Mouse (Mus musculus) CH12.LX (cell line): ENCODE results near the gene Bach2. TPM values are rescaled to one million over a fixed set of nuclear protein-coding genes. Genes with fewer than 3 reads are reported as not detected.
A peak's percentile ranks its signal among the peaks of the same experiment; 100 is the strongest.

Experiments
- DNase-seq: peaks from one replicate; pipeline ENCODE4 v3.0.0-alpha.2; 2013; ENCODE audit errors: extremely low read depth
- H3K27ac ChIP-seq: 2 replicates; pipeline ENCODE4 v1.5.1; 2012; ENCODE audit warnings: low read depth, mild to moderate bottlenecking, control low read depth, moderate library complexity; ENCODE audit not compliant: insufficient read depth
- H3K27me3 ChIP-seq: replicated peaks from 2 replicates; pipeline ENCODE3; 2012; ENCODE audit warnings: inconsistent platforms
- H3K36me3 ChIP-seq, 2 experiments: replicated peaks in 1 of 2; 2 replicates each; pipeline versions ENCODE3 to v1.6.1; 2012; ENCODE audit warnings: inconsistent platforms in 1 of 2, low read length in 1 of 2, mild to moderate bottlenecking in 1 of 2, mixed read lengths in 1 of 2, moderate library complexity in 1 of 2; ENCODE audit not compliant: control insufficient read depth in 1 of 2, insufficient read depth in 1 of 2
- H3K4me1 ChIP-seq, 2 experiments: 2 replicates each; pipeline ENCODE4 v1.6.1; 2012; ENCODE audit warnings: inconsistent platforms in 1 of 2, moderate library complexity in 1 of 2; ENCODE audit not compliant: insufficient read depth in 2 of 2, control insufficient read depth in 1 of 2
- H3K4me2 ChIP-seq: 2 replicates; pipeline ENCODE4 v1.6.1; 2012; ENCODE audit warnings: low read depth, mild to moderate bottlenecking, control low read depth; ENCODE audit not compliant: poor library complexity, insufficient read depth, severe bottlenecking
- H3K4me3 ChIP-seq, 3 experiments: fragments of 150-350 bp in 1 of 3; sonication (generic) in 1 of 3; replicated peaks in 1 of 3; 2 replicates each; pipeline versions ENCODE3 to v1.5.1; 2011 to 2012; ENCODE audit warnings: low read depth in 2 of 3, low read length in 2 of 3, mild to moderate bottlenecking in 2 of 3, moderate library complexity in 2 of 3, control low read depth in 1 of 3, improper control_type of control experiment in 1 of 3, inconsistent platforms in 1 of 3, mixed read lengths in 1 of 3; ENCODE audit not compliant: poor library complexity in 1 of 3
- H3K79me2 ChIP-seq: replicated peaks from 2 replicates; pipeline ENCODE4 v1.6.1; 2012; ENCODE audit warnings: mild to moderate bottlenecking, moderate library complexity; ENCODE audit not compliant: control insufficient read depth, poor library complexity, insufficient read depth, severe bottlenecking; ENCODE audit errors: extremely low read depth
- H3K9ac ChIP-seq: 2 replicates; pipeline ENCODE4 v1.6.1; 2012; ENCODE audit warnings: low read depth, mild to moderate bottlenecking, control low read depth, moderate library complexity; ENCODE audit not compliant: insufficient read depth
- H3K9me3 ChIP-seq: replicated peaks from 2 replicates; pipeline ENCODE3; 2012; ENCODE audit warnings: low read length, inconsistent platforms, mixed read lengths
- BHLHE40 ChIP-seq: IDR thresholded peaks from 2 replicates; pipeline ENCODE4 v1.6.1; 2011; ENCODE audit warnings: mild to moderate bottlenecking, low read depth, low read length, improper control_type of control experiment
- CHD1 ChIP-seq: IDR thresholded peaks from 2 replicates; pipeline ENCODE4 v1.6.1; 2012; ENCODE audit warnings: low read depth, low read length, improper control_type of control experiment, inconsistent platforms
- CHD2 ChIP-seq: IDR thresholded peaks from 2 replicates; pipeline ENCODE4 v1.6.1; 2011; ENCODE audit warnings: low read length, improper control_type of control experiment
- ELF1 ChIP-seq: IDR thresholded peaks from 2 replicates; pipeline ENCODE4 v1.6.1; 2014; ENCODE audit warnings: low read depth, mild to moderate bottlenecking, inconsistent platforms, low read length, improper control_type of control experiment
- EP300 ChIP-seq: IDR thresholded peaks from 2 replicates; pipeline ENCODE4 v1.6.1; 2011; ENCODE audit warnings: low read length, improper control_type of control experiment
- JUND ChIP-seq: conservative IDR thresholded peaks from 2 replicates; pipeline ENCODE4 v1.6.1; 2011; ENCODE audit warnings: low read depth, low read length, improper control_type of control experiment
- KAT2A ChIP-seq: IDR thresholded peaks from 2 replicates; pipeline ENCODE4 v1.6.1; 2012; ENCODE audit warnings: low read length, improper control_type of control experiment, inconsistent platforms; ENCODE audit not compliant: insufficient replicate concordance
- MAFK ChIP-seq: IDR thresholded peaks from 2 replicates; pipeline ENCODE4 v1.6.1; 2011; ENCODE audit warnings: low read length, improper control_type of control experiment; ENCODE audit not compliant: insufficient replicate concordance
- MXI1 ChIP-seq: IDR thresholded peaks from 2 replicates; pipeline ENCODE4 v1.6.1; 2011; ENCODE audit warnings: mild to moderate bottlenecking, low read depth, low read length, improper control_type of control experiment
- NRF1 ChIP-seq: IDR thresholded peaks from 2 replicates; pipeline ENCODE4 v1.6.1; 2014; ENCODE audit warnings: low read depth, mild to moderate bottlenecking, inconsistent platforms, low read length, improper control_type of control experiment, moderate library complexity
- POLR2AphosphoS2 ChIP-seq: IDR thresholded peaks from 2 replicates; pipeline ENCODE4 v1.6.1; 2011; ENCODE audit warnings: low read depth, low read length, improper control_type of control experiment
- RAD21 ChIP-seq: IDR thresholded peaks from 2 replicates; pipeline ENCODE4 v1.6.1; 2011; ENCODE audit warnings: low read depth, mild to moderate bottlenecking, low read length, improper control_type of control experiment, moderate library complexity
- ZKSCAN1 ChIP-seq: IDR thresholded peaks from 2 replicates; pipeline ENCODE4 v1.6.1; 2012; ENCODE audit warnings: low read depth, inconsistent platforms, low read length, improper control_type of control experiment, borderline replicate concordance
- dilution Hi-C: fragments of 300-500 bp; cut with MboI; formaldehyde crosslinking; loops from 2 replicates; pipeline ENCODE4 v1.14.3; 2020; ENCODE audit warnings: low sequenced_read_pairs; ENCODE audit not compliant: extremely low pct_unique_long_range_greater_than_20kb, extremely low pct_ligation_motif_present
- in situ Hi-C: fragments of 300-500 bp; cut with MboI; formaldehyde crosslinking; loops from 3 replicates; pipeline ENCODE4 v1.14.3; 2019; ENCODE audit warnings: low sequenced_read_pairs, low pct_ligation_motif_present, low pct_unique_long_range_greater_than_20kb, mixed read lengths
- polyA plus RNA-seq: library from polyadenylated mRNA; unstranded; fragments of >175 nt; gene quantifications from 2 replicates; pipeline ENCODE4 v1.2.1, GENCODE M21; 2012; ENCODE audit warnings: low read depth; ENCODE audit not compliant: insufficient read length
- total RNA-seq, 2 experiments: library from RNA; depleted of rRNA; stranded (reverse); fragments of 300-350 nt in 1 of 2; fragments of >200 nt in 1 of 2; gene quantifications; 2 replicates each; pipeline ENCODE4 v1.2.3; 2012 to 2014

Bach2 gene
- total and polyA plus RNA-seq, 3 experiments: 0.11 TPM; not detected in 2

DNA sequence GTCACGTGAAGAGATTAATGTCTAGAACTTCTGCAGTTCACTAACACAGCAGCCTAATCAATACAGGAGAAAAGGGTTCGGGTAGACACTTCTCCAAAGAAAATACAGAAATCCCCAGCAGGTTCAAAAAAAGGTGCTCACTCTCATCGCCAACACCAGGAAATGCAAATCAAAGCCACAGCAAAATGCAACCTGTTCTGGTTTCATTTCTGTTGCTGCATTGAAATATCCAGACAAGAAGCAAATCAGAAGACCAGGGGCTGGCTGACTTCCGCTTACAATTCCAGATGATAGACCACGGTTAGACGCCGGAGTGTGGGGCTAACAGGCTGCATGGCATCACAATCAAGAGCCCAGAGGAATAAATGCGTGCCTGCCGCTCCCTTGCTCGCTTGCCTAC is 9.3 kb upstream of the Bach2 start:
- TF ChIP-seq JUND (no peak), NRF1 (no peak), BHLHE40 (peak; percentile 69), POLR2AphosphoS2 (no peak), EP300 (no peak), MAFK (no peak), CHD2 (no peak), MXI1 (no peak), KAT2A (no peak), ELF1 (0 out of 2 replicates have a peak, but pooled peaks have one; percentile 17), CHD1 (no peak), ZKSCAN1 (no peak)
- TF ChIP-seq, all 38 proteins: peak for 2
- in situ Hi-C loops: no loop called here

DNA sequence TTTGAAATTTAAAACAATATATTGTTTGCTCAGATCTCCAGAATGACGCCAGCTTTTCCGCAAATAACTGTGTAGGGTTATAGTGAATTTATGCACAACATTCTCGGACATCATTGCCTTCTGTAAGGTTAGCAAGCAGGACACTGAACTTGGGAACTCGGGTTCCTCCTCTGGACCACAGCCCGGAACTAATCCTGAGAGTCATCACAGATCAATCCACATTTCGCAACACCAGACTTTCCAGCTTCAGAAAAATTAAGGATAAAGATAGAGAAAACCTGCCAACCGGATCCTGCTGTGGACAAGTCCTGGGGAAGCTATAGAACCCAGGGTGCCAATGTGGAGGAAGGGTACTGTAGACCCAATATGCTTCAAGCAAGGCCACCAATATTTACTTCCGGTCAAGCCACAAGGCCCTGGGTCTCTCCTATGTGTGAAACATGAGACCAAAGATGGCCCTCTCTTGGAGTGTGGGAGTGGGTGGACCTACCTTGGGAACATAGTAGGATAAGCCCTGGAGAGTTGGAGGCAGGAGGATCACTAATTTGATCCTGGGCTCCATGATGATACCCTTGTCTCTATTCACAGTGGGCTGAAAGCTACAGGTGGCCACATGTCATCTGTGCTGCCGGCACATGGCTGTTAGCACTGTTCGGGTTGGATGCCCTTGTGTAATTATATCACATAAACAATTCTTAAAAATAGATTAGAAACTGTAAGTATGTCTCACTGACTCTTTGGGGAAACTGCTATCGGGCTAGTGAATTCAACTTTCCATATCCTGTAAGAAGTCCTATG is 7.1 kb upstream of the Bach2 start:
- Histone ChIP-seq H3K27ac (no peak overlapping the region), H3K9me3 (no peaks in the 10 kb centered on the region), H3K4me1 (peaks cover 0 to 15% of the 10 kb centered on the region in 2 experiments; a peak in 2 of 4 replicates), H3K79me2 (no peaks in the 10 kb centered on the region), H3K9ac (no peak overlapping the region), H3K36me3 (no peaks in the 10 kb centered on the region), H3K4me2 (no peak overlapping the region), H3K27me3 (peaks cover 34% of the 10 kb centered on the region), H3K4me3 (no peak overlapping the region)
- no peak for DNase-seq
- in situ Hi-C loops: no loop called here
- dilution Hi-C loops: no loop called here
- TF ChIP-seq MXI1: no peak
- TF ChIP-seq RAD21: no peak

More for the DNA sequence above, 9.3 kb upstream of the Bach2 start:
- H3K79me2 ChIP-seq: no peaks in the 10 kb centered on the region
- no peaks in the 10 kb centered on the region for H3K36me3 ChIP-seq
- peak; percentile 26 for DNase-seq
- H3K27me3 ChIP-seq: peaks cover 13% of the 10 kb centered on the region
- H3K27ac ChIP-seq: no peak overlapping the region
- H3K9ac ChIP-seq: no peak overlapping the region
- H3K4me3 ChIP-seq: no peak overlapping the region
- H3K4me1 ChIP-seq: peaks cover 0 to 15% of the 10 kb centered on the region in 2 experiments; a peak in 2 of 4 replicates
- peak overlapping the region; percentile 75 for H3K4me2 ChIP-seq
- dilution Hi-C loops: no loop called here
- H3K9me3 ChIP-seq: no peaks in the 10 kb centered on the region
